Mouse (Mus musculus) neural tube, embryonic 11.5 days (tissue): ENCODE data around the gene Rfc5. TPM values are rescaled to one million over a fixed set of nuclear protein-coding genes. Genes with fewer than 3 reads are reported as not detected.
"Not testable (repeated sequence)": the region's sequence is repeated elsewhere in the genome, so short reads cannot be mapped to it uniquely, and the experiment has no call there.

Source experiments
- ATAC-seq: fragments of 200-750 bp; cut with Nextera tagmentation; 2 replicates; pipeline ENCODE4 v1.8.0; 2017; ENCODE audit warnings: moderate number of reproducible peaks, mild to moderate bottlenecking, moderate TSS enrichment, moderate library complexity; ENCODE audit not compliant: insufficient read depth, low FRiP score, low TSS enrichment
- DNase-seq: peaks from one replicate; pipeline ENCODE4 v3.0.0-alpha.2; 2015; ENCODE audit warnings: low spot score
- H3K27ac ChIP-seq: fragments of 300-500 bp; sonication (generic); 2 replicates; pipeline ENCODE4 v1.5.1; 2014; ENCODE audit warnings: low read depth, mild to moderate bottlenecking, low read length
- H3K27me3 ChIP-seq: fragments of 300-500 bp; sonication (generic); 2 replicates; pipeline ENCODE4 v1.6.1; 2014; ENCODE audit warnings: mild to moderate bottlenecking, low read length, mixed read lengths; ENCODE audit not compliant: control insufficient read depth, insufficient read depth
- H3K36me3 ChIP-seq: fragments of 300-500 bp; sonication (generic); 2 replicates; pipeline ENCODE4 v1.6.1; 2014; ENCODE audit warnings: mild to moderate bottlenecking, low read length, moderate library complexity, mixed read lengths; ENCODE audit not compliant: control insufficient read depth, insufficient read depth
- H3K4me1 ChIP-seq: fragments of 300-500 bp; sonication (generic); 2 replicates; pipeline ENCODE4 v1.6.1; 2014; ENCODE audit warnings: low read length, mixed read lengths; ENCODE audit not compliant: control insufficient read depth, insufficient read depth
- H3K4me2 ChIP-seq: fragments of 300-500 bp; sonication (generic); 2 replicates; pipeline ENCODE4 v1.6.1; 2014; ENCODE audit warnings: low read depth, mild to moderate bottlenecking, moderate library complexity
- H3K4me3 ChIP-seq: fragments of 300-500 bp; sonication (generic); 2 replicates; pipeline ENCODE4 v1.5.1; 2014; ENCODE audit warnings: low read depth, low read length
- H3K9ac ChIP-seq: fragments of 300-500 bp; sonication (generic); 2 replicates; pipeline ENCODE4 v1.6.1; 2014; ENCODE audit warnings: mild to moderate bottlenecking, low read length
- H3K9me3 ChIP-seq: fragments of 300-500 bp; sonication (generic); 2 replicates; pipeline ENCODE4 v1.6.1; 2016; ENCODE audit warnings: low read length; ENCODE audit not compliant: control insufficient read depth
- WGBS: fragments of 180-500 bp; shearing (Covaris S2); extraction: QIAGEN DNeasy Blood & Tissue Kit; methylation state at CpG from one replicate; pipeline ENCODE4 v1.1.7; 2014; 5-methylcytosine and 5-hydroxymethylcytosine counted together
- polyA plus RNA-seq: library from polyadenylated mRNA; unstranded; fragments of >200 nt; fragmentation: Nextera tagmentation; extraction: Ambion mirVana; gene quantifications from 2 replicates; pipeline ENCODE4 v1.2.1, GENCODE M21; 2014

The Rfc5 gene
- 84.9 and 90.2 TPM in 2 replicates for polyA plus RNA-seq

DNA sequence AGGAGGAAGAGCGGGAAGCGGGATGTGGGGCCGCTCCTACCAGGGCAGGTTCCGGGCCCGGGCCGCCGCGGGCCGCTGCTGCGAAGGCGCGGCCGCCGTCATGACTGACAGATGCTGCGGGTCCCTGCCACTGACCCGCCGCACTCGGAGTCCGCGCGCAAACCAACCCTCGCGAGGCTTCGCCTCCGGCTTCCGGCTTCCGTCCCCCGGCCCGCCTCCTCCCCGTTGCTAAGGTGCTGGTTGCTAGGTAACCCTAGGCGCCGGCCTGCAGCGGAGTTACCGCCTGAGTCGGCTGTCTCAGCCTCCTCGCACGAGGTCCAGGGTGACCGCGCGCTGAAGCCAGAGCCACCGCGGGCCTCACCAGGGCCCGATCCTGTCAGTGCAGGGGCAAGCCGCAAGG, at the start of gene Rfc5:
Gene Rfc5, minus strand, starts transcription at position 171 of the 400 bp plus-strand sequence.
- peak within 1 kb of the TSS; percentile 88 for H3K9ac ChIP-seq
- peaks cover 8% of the 10 kb centered on the region for H3K4me1 ChIP-seq
- no peaks in the 10 kb centered on the region for H3K9me3 ChIP-seq
- H3K27me3 ChIP-seq, result no peaks in the 10 kb centered on the region
- DNase-seq (peak; percentile 98), ATAC-seq (peak; percentile 90)
- peak within 1 kb of the TSS; percentile 65; the same call in 1 of the 2 replicates for H3K27ac ChIP-seq
- no peaks in the 10 kb centered on the region for H3K36me3 ChIP-seq
- peak within 1 kb of the TSS; percentile 70 for H3K4me2 ChIP-seq
- peak within 1 kb of the TSS; percentile 78 for H3K4me3 ChIP-seq
- under 1% methylated on average over 30 of the region's 44 CpGs for WGBS

DNA sequence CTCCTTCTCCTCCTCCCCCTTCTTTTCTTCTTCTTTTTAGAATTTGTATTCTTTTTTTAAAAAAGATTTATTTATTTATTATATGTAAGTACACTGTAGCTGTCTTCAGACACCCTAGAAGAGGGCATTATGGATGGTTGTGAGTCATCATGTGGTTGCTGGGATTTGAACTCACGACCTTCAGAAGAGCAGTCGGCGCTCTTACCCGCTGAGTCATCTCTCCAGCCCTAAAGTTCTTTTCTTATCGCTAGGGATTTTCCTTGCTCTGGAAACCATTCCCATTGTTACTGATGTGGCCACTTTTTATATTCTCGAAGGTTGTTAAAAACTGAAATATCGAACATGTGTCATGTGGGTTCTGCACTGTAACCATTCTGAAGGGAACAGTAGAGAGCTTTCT, 44.7 kb upstream of the Rfc5 start:
- H3K9me3 ChIP-seq, H3K4me2 ChIP-seq, H3K9ac ChIP-seq, H3K27ac ChIP-seq, H3K27me3 ChIP-seq, H3K36me3 ChIP-seq, ATAC-seq, H3K4me3 ChIP-seq, H3K4me1 ChIP-seq, DNase-seq: not testable (repeated sequence)
- 91% methylated on average over 7 of the region's 7 CpGs for WGBS

DNA sequence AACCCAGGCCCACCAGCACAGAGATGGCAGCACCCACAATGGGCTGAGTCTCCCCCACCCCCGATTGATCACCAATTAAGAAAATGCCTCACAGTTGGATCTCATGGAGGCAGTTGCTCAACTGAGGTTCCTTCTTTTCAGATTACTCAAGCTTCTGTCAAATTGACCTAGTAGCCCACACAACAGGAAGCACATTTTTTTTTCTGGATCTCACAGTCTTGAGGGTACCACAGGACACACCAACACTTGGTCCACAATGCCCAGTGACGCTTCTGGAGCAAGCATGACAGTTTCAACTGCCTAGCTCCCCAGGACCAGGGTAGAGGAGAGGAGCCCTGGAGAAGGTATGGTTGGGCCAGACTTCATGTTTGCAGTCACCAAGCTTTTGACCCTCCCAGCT, 28.6 kb upstream of the Rfc5 start:
- 0 out of 2 replicates have a peak, but pooled peaks cover 2% of the 10 kb centered on the region for H3K4me1 ChIP-seq
- ATAC-seq, result no peak
- H3K9me3 ChIP-seq, result no peaks in the 10 kb centered on the region
- H3K9ac ChIP-seq, result no peak overlapping the region
- H3K4me2 ChIP-seq, result no peak overlapping the region
- peaks cover 10% of the 10 kb centered on the region for H3K27me3 ChIP-seq
- no peaks in the 10 kb centered on the region for H3K36me3 ChIP-seq
- 75% methylated on average over 2 of the region's 2 CpGs for WGBS
- no peak for DNase-seq
- H3K4me3 ChIP-seq, result no peak overlapping the region
- no peak overlapping the region for H3K27ac ChIP-seq

DNA sequence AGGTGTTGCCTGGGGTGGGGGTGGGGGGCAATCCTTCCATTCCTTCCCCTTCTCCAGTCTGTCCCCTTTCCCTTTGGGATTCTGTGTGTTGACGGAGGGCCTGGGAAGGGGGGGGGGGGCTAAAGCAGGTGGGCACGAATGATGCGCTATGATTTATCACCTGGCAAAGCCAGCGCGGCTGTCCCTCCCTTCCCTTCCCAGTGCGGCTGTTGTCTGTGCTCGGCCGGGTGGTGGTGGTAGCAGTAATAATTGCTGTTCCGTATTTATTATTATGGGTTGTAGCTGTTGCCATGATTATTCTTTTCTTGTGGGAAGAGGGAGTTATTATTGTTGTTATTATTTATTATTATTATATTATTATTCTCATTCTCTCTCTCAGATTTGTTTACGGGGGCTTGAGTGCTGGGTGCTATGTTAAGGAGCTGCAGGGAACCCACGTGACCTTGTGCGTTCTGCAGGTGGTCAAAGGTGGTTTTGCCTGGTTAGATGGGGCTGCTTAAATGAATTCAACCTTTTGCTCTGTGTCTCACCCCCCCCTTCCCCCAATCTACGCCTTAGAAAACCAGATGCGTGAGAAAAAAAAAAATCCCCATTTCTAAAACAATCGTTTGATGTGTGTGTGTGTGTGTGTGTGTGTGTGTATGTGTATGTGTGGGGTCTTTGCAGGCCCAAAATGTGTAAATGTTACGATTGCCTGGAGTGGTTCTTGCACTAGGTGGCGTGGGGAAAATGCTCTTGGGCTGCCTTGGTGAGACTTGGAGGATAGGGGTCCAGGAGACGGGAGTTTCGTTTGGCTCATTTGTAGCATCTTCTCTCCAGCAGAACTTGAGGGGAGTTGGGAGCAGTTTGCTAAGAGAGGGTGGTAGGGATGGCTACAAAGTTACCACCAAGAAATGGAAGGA, 26.4 kb upstream of the Rfc5 start:
- Histone ChIP-seq H3K27ac (no peak overlapping the region), H3K9ac (no peak overlapping the region; the same call in 1 of the 2 replicates), H3K4me2 (peak overlapping the region; percentile 89), H3K4me3 (peak overlapping the region; percentile 61; the same call in 1 of the 2 replicates), H3K27me3 (peaks cover 12% of the 10 kb centered on the region), H3K36me3 (no peaks in the 10 kb centered on the region), H3K9me3 (no peaks in the 10 kb centered on the region), H3K4me1 (0 out of 2 replicates have a peak, but pooled peaks cover 2% of the 10 kb centered on the region)
- 26% methylated on average over 19 of the region's 19 CpGs for WGBS
- DNase-seq (no peak), ATAC-seq (no peak)

GRCm38 (mm10) chr5:117414611-117415010, 25.8 kb upstream of the Rfc5 start:
- Histone ChIP-seq H3K9me3 (no peaks in the 10 kb centered on the region), H3K4me3 (peak overlapping the region; percentile 61), H3K4me1 (0 out of 2 replicates have a peak, but pooled peaks cover 2% of the 10 kb centered on the region), H3K36me3 (no peaks in the 10 kb centered on the region), H3K27ac (peak overlapping the region; percentile 79), H3K4me2 (peak overlapping the region; percentile 89), H3K27me3 (peaks cover 12% of the 10 kb centered on the region), H3K9ac (peak overlapping the region; percentile 68)
- ATAC-seq (no peak; the same call in 1 of the 2 replicates), DNase-seq (peak; percentile 35)
- 8% methylated on average over 10 of the region's 10 CpGs for WGBS

GRCm38 (mm10) chr5:117413507-117414501, 25.0 kb upstream of the Rfc5 start, which contains the start of gene Ksr2:
Gene Ksr2, plus strand, starts transcription at chr5:117414000.
- Histone ChIP-seq H3K27me3 (peaks cover 12% of the 10 kb centered on the region), H3K9ac (peak within 1 kb of the TSS; percentile 68), H3K4me3 (peak within 1 kb of the TSS; percentile 61), H3K36me3 (no peaks in the 10 kb centered on the region), H3K4me2 (peak within 1 kb of the TSS; percentile 89), H3K4me1 (0 out of 2 replicates have a peak, but pooled peaks cover 2% of the 10 kb centered on the region), H3K9me3 (no peaks in the 10 kb centered on the region), H3K27ac (peak within 1 kb of the TSS; percentile 79)
- ATAC-seq (peak; percentile 88), DNase-seq (peak; percentile 75)
- under 1% methylated on average over 83 of the region's 89 CpGs for WGBS

- WGBS, result 75% methylated on average over 6 of the region's 6 CpGs
- no peak for DNase-seq
Measured at GRCm38 (mm10) chr5:117409369-117409768, 20.5 kb upstream of the Rfc5 start.

DNA sequence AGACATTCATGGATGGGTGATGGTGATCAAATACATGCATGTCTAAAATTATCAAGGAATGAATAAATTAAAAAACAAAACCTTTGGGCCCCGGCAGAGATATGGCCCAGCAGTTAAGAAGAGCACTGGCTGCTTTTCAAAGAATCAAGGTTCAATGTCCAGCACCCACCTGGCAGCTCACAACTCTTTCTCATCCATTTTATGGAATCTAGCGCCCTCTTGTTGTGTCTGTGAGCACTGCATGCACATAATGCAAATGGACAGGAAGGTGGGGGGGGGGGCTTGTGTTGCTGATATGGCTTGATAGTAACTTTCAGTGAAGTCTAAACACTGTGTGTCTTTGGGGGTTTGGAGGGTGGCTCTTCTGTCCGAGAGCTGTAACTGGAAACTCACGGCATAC, 19.4 kb upstream of the Rfc5 start:
- DNase-seq (peak; percentile 33), ATAC-seq (no peak)
- H3K27me3 ChIP-seq, result peaks cover 7% of the 10 kb centered on the region
- 71% methylated on average over 4 of the region's 4 CpGs for WGBS
- no peaks in the 10 kb centered on the region for H3K9me3 ChIP-seq
- H3K4me2 ChIP-seq, result no peak overlapping the region
- H3K9ac ChIP-seq, result no peak overlapping the region
- no peaks in the 10 kb centered on the region for H3K36me3 ChIP-seq
- H3K4me1 ChIP-seq, result no peaks in the 10 kb centered on the region
- H3K27ac ChIP-seq, result no peak overlapping the region
- H3K4me3 ChIP-seq, result no peak overlapping the region

More at GRCm38 (mm10) chr5:117409369-117409768, 20.5 kb upstream of the Rfc5 start:
- Histone ChIP-seq H3K9ac (no peak overlapping the region), H3K4me3 (no peak overlapping the region), H3K4me1 (no peaks in the 10 kb centered on the region), H3K9me3 (no peaks in the 10 kb centered on the region), H3K36me3 (no peaks in the 10 kb centered on the region), H3K27me3 (peaks cover 9% of the 10 kb centered on the region), H3K4me2 (no peak overlapping the region), H3K27ac (no peak overlapping the region)
- ATAC-seq, result no peak
